Mouse (Mus musculus): ENCODE results near the gene Fam228a.

- TF ChIP-seq CTCF (IDR thresholded peaks at IDR 0.05; ENCODE audit: insufficient read depth, low read depth, low read length): no peak
- no peak for TF ChIP-seq POLR2A (IDR thresholded peaks at IDR 0.05; ENCODE audit: insufficient read depth, low read depth, low read length)
Observed at GRCm38 (mm10) chr12:4775588-4775949, 37.3 kb upstream of the Fam228a start.

All from olfactory bulb, adult 2 months (tissue).